Mouse (Mus musculus) forebrain, postnatal 0 days (tissue): ENCODE results near the gene Gja4. TPM values are rescaled to one million over a fixed set of nuclear protein-coding genes. Genes with fewer than 3 reads are reported as not detected.

ENCODE experiments used
- ATAC-seq: fragments of 200-750 bp; cut with Nextera tagmentation; 2 replicates; pipeline ENCODE4 v1.8.0; 2017; ENCODE audit warnings: mild to moderate bottlenecking, moderate library complexity
- DNase-seq: peaks from one replicate; pipeline ENCODE4 v3.0.0-alpha.2; 2015
- H3K27ac ChIP-seq: fragments of 300-500 bp; sonication (generic); 2 replicates; pipeline ENCODE4 v1.5.1; 2014; ENCODE audit warnings: low read depth, mild to moderate bottlenecking, antibody characterized with exemption, low read length, moderate library complexity, mixed read lengths
- H3K27me3 ChIP-seq: fragments of 300-500 bp; sonication (generic); 2 replicates; pipeline ENCODE4 v1.6.1; 2014; ENCODE audit warnings: mild to moderate bottlenecking, low read length, mixed read lengths; ENCODE audit not compliant: insufficient read depth
- H3K36me3 ChIP-seq: fragments of 300-500 bp; sonication (generic); 2 replicates; pipeline ENCODE4 v1.6.1; 2014; ENCODE audit warnings: mild to moderate bottlenecking, moderate library complexity; ENCODE audit not compliant: insufficient read depth
- H3K4me1 ChIP-seq: fragments of 300-500 bp; sonication (generic); 2 replicates; pipeline ENCODE4 v1.6.1; 2014; ENCODE audit warnings: antibody characterized with exemption; ENCODE audit not compliant: insufficient read depth
- H3K4me2 ChIP-seq: fragments of 300-500 bp; sonication (generic); 2 replicates; pipeline ENCODE4 v1.6.1; 2014; ENCODE audit warnings: low read depth, mild to moderate bottlenecking, moderate library complexity
- H3K4me3 ChIP-seq: fragments of 300-500 bp; sonication (generic); 2 replicates; pipeline ENCODE4 v1.5.1; 2014; ENCODE audit warnings: low read depth, low read length, mixed read lengths
- H3K9ac ChIP-seq: fragments of 300-500 bp; sonication (generic); 2 replicates; pipeline ENCODE4 v1.6.1; 2014; ENCODE audit warnings: mild to moderate bottlenecking
- H3K9me3 ChIP-seq: fragments of 300-500 bp; sonication (generic); 2 replicates; pipeline ENCODE4 v1.6.1; 2016; ENCODE audit warnings: low read length
- CTCF ChIP-seq: sonication (generic); IDR thresholded peaks from 2 replicates; pipeline ENCODE4 v1.5.1; 2016; ENCODE audit warnings: antibody characterized with exemption, control low read depth, low read depth
- WGBS: fragments of 180-500 bp; shearing (Covaris S2); extraction: QIAGEN DNeasy Blood & Tissue Kit; methylation state at CpG from one replicate; pipeline ENCODE4 v1.1.7; 2014; 5-methylcytosine and 5-hydroxymethylcytosine counted together
- polyA plus RNA-seq: library from polyadenylated mRNA; unstranded; fragments of >200 nt; fragmentation: Nextera tagmentation; extraction: Ambion mirVana; gene quantifications from 2 replicates; pipeline ENCODE4 v1.2.1, GENCODE M21; 2015
- total RNA-seq: library from RNA; depleted of rRNA; stranded (reverse); fragments of >200 nt; gene quantifications from 2 replicates; pipeline ENCODE4 v1.2.3, GENCODE M21; 2014

Gene Gja4
- total and polyA plus RNA-seq, 2 experiments from 2014 or later, result 15.3 to 20.5 TPM

GRCm38 (mm10) chr4:127303796-127304195 lies 10.0 kb downstream of the Gja4 start:
- H3K4me3 ChIP-seq, result no peak overlapping the region
- TF ChIP-seq CTCF, result no peak
- H3K9me3 ChIP-seq, result no peaks in the 10 kb centered on the region
- H3K27ac ChIP-seq, result no peak overlapping the region
- DNase-seq (no peak), ATAC-seq (no peak)
- no peak overlapping the region for H3K4me2 ChIP-seq
- H3K4me1 ChIP-seq, result no peaks in the 10 kb centered on the region
- no peak overlapping the region for H3K9ac ChIP-seq
- H3K27me3 ChIP-seq, result no peaks in the 10 kb centered on the region
- no peaks in the 10 kb centered on the region for H3K36me3 ChIP-seq
- WGBS, result 88% methylated on average over 3 of the region's 3 CpGs

- Histone ChIP-seq H3K36me3 (no peaks in the 10 kb centered on the region), H3K9me3 (no peaks in the 10 kb centered on the region), H3K27ac (no peak overlapping the region), H3K9ac (no peak overlapping the region), H3K4me2 (no peak overlapping the region), H3K27me3 (no peaks in the 10 kb centered on the region), H3K4me3 (no peak overlapping the region), H3K4me1 (no peaks in the 10 kb centered on the region)
- no peak for TF ChIP-seq CTCF
- DNase-seq (no peak), ATAC-seq (no peak)
- WGBS, result 71% methylated on average over 5 of the region's 5 CpGs
Observed at GRCm38 (mm10) chr4:127300503-127300902, 13.3 kb downstream of the Gja4 start.

DNA sequence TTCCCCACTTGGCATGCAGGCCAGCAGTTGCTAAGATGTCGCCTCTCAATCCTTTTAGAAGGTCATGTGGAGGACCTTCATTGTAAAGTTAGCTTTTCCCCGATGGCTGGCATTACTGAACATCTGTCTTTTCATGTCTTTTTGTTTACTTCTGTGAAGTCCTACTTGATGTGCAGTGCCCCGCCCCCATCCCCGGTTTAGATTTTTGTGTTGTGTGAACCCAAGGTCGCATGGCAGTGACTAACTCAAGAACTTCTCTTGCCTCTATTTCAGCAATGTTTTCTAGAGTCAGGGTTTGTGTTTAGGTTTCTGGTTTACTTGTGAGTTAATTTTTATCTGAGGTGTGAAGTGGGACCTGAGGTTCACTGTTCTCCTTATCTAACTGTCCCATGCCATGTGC lies 21.2 kb downstream of the Gja4 start:
- H3K9me3 ChIP-seq, result no peaks in the 10 kb centered on the region
- no peak overlapping the region for H3K4me3 ChIP-seq
- H3K27me3 ChIP-seq, result no peaks in the 10 kb centered on the region
- H3K36me3 ChIP-seq, result no peaks in the 10 kb centered on the region
- no peaks in the 10 kb centered on the region for H3K4me1 ChIP-seq
- no peak for ATAC-seq
- no peak overlapping the region for H3K9ac ChIP-seq
- WGBS, result 81% methylated on average over 5 of the region's 5 CpGs
- TF ChIP-seq CTCF, result no peak
- no peak overlapping the region for H3K4me2 ChIP-seq
- H3K27ac ChIP-seq, result no peak overlapping the region
- DNase-seq, result no peak

DNA sequence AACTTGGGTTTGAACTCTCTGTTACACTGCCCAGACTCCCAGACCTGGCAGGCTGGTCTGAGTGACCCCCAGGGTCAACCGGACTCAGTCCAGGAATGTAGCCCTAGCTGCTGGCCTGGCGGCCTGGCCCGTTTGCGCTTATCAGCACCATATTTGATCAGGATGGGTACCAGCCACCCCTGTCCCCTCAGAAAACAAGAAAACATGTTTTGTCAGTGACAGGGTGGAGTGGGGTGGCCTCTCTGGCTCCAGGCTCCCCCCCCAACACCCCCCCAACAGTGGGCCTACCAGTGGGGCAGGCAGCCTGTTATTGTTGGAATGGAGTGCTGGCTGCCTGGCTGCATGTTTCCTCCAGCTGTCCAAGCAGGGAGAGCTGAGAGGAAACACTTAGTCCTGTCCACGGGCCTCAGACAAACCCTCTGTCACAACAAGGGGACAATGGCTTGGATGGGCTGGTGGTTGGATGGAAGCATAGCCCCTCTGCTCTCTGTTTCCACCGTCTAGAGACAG lies 24.7 kb downstream of the Gja4 start:
- Histone ChIP-seq H3K9me3 (no peaks in the 10 kb centered on the region), H3K27ac (no peak overlapping the region), H3K36me3 (no peaks in the 10 kb centered on the region), H3K9ac (no peak overlapping the region), H3K27me3 (no peaks in the 10 kb centered on the region), H3K4me3 (no peak overlapping the region), H3K4me2 (no peak overlapping the region), H3K4me1 (no peaks in the 10 kb centered on the region)
- DNase-seq (no peak), ATAC-seq (no peak)
- WGBS, result 83% methylated on average over 6 of the region's 6 CpGs
- TF ChIP-seq CTCF, result no peak

DNA sequence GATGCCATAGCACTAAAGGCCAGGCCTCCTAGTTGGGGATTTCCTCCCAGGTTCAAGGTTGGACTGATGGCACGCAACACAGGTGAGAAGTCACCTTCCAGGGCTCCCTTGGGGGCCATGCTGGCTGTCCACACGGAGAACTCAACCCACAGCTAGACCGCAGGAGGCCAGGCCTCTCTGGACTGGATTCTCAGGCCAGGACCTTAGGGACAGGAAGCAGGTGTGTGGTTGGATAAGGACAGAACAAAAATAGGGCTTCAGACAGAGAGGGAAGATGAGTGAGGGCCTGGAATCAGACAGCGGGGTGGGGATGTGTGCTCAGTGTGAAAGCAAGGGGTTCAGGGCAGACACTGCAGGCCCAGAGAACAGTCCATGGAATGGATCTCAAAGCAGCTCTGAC lies 26.9 kb downstream of the Gja4 start:
- no peaks in the 10 kb centered on the region for H3K9me3 ChIP-seq
- WGBS, result 79% methylated on average over 4 of the region's 4 CpGs
- no peak for DNase-seq

GRCm38 (mm10) chr4:127279241-127279640 lies 34.6 kb downstream of the Gja4 start:
- DNase-seq (no peak), ATAC-seq (no peak)
- Histone ChIP-seq H3K9ac (no peak overlapping the region), H3K4me1 (no peaks in the 10 kb centered on the region), H3K9me3 (no peaks in the 10 kb centered on the region), H3K27ac (no peak overlapping the region), H3K4me3 (no peak overlapping the region), H3K36me3 (no peaks in the 10 kb centered on the region), H3K4me2 (no peak overlapping the region), H3K27me3 (no peaks in the 10 kb centered on the region)
- TF ChIP-seq CTCF, result no peak
- 87% methylated on average over 9 of the region's 9 CpGs for WGBS

More for the DNA sequence above, 26.9 kb downstream of the Gja4 start:
- Histone ChIP-seq H3K9ac (no peak overlapping the region), H3K27ac (no peak overlapping the region), H3K27me3 (no peaks in the 10 kb centered on the region), H3K4me3 (no peak overlapping the region), H3K36me3 (no peaks in the 10 kb centered on the region), H3K4me2 (no peak overlapping the region), H3K4me1 (no peaks in the 10 kb centered on the region)
- ATAC-seq, result no peak
- no peak for TF ChIP-seq CTCF

- H3K4me2 ChIP-seq, result no peak overlapping the region
- H3K27me3 ChIP-seq, result no peaks in the 10 kb centered on the region
- no peak overlapping the region for H3K4me3 ChIP-seq
- no peak overlapping the region for H3K9ac ChIP-seq
- no peaks in the 10 kb centered on the region for H3K36me3 ChIP-seq
- TF ChIP-seq CTCF, result no peak
- no peak overlapping the region for H3K27ac ChIP-seq
- 67% methylated on average over 9 of the region's 9 CpGs for WGBS
- ATAC-seq, result no peak
- H3K4me1 ChIP-seq, result no peaks in the 10 kb centered on the region
- no peak for DNase-seq
- no peaks in the 10 kb centered on the region for H3K9me3 ChIP-seq
Observed at GRCm38 (mm10) chr4:127278451-127279001, 35.3 kb downstream of the Gja4 start.
